Mouse (Mus musculus) heart, postnatal 0 days (tissue): Measurements from ENCODE around the gene Ell.

ENCODE experiments used
- CTCF ChIP-seq: IDR thresholded peaks from 2 replicates; pipeline ENCODE4 v1.5.1; 2016; ENCODE audit warnings: antibody characterized with exemption, control low read depth, low read depth
- EP300 ChIP-seq: IDR thresholded peaks from 2 replicates; pipeline ENCODE4 v1.6.1; 2016; ENCODE audit warnings: antibody characterized with exemption, low read depth

DNA sequence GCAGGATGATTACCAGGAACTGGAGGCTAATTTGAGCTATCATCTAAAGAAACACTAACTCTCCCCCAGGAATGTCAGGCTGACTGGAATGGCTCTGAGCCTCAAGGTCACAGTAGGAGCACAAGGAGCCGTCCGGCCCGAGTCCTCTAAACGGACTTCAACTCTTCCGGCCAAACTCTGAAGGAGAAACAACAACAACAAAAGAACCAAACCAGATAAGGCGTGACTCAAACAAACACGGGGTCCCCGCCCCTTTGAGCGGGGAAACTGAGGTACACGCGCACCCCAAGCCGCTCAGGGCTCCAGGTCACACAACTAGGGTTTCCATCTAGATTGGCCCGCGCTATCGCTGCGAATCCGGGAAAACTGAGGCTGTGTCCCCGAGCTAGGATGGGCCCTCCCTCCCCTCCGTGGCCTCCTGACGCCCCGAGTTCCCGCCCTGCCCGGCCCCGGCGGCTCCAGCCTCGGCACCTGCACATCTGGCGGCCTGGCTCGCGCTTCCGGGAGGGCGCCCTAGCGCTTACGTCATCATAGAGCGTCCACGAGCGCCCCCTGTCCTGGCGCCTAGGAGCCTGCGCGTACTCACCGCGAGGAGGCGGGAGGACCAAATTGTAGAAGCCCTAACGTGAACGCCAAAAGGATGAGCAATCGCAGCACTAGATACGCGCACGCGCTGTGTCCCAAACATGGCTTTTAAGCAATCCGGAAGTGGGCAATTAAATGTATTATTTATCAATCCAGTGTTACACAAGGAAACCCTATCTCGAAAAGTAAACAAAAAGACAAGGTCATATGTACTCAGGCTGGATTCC is 16.5 kb upstream of the Ell start:
- peak; percentile 77 for TF ChIP-seq CTCF
- TF ChIP-seq EP300: peak; percentile 56
